9 mouse cellular contexts compared by ENCODE assay signal in genomic region chr1:39253771-39254170, GRCm38 (mm10).
DNase-seq lines count a peak whose midpoint lies in the region; ATAC-seq and TF ChIP-seq lines count a peak whose summit lies in the region.
"Had no signal": no experiment of that assay in that cellular context is flagged by ENCODE, and none has a peak within 500 bp of the region (broad histone marks: within the 10 kb centered on the region; RNA-seq: fewer than 3 reads in every experiment).

No protein-coding gene starts in this region.

- 78% methylated on average over 4 of the region's 4 CpGs for WGBS in liver, adult 2 months
- 60% methylated on average over 4 of the region's 4 CpGs for WGBS in liver, embryonic 12.5 days (ENCODE audit: insufficient replicate concordance)

- H3K4me3 ChIP-seq in liver, adult 2 months (ENCODE audit: insufficient read depth, low read depth, low read length), result no peak overlapping the region
- H3K4me3 ChIP-seq in liver, embryonic 12.5 days, result no peak overlapping the region
- H3K4me3 ChIP-seq in cortical plate, adult 2 months (ENCODE audit: insufficient read depth, low read length), result no peak overlapping the region
- H3K4me3 ChIP-seq: lung, embryonic 15.5 days had no signal

- peak; percentile 73 for TF ChIP-seq CTCF in liver, adult 2 months (IDR thresholded peaks at IDR 0.05; ENCODE audit: low read depth, low read length)
- TF ChIP-seq CTCF in cortical plate, adult 2 months (IDR thresholded peaks at IDR 0.05; ENCODE audit: extremely low read depth, insufficient read depth, low read length), result peak; percentile 35

- DNase-seq in liver, adult 2 months (ENCODE audit: extremely low read depth, low read depth, low spot score), result peak; percentile 14
- DNase-seq in adrenal gland, postnatal 10 days, result peak; percentile 63
- DNase-seq in lung, postnatal 10 days, result peak; percentile 45
- no peak for DNase-seq in left cerebral cortex, postnatal 25 days (ENCODE audit: low spot score in 2 of 2)
- no peak for DNase-seq in spleen, postnatal 14 days (ENCODE audit: low spot score in 2 of 2)

- TF ChIP-seq POLR2A in liver, adult 2 months (IDR thresholded peaks at IDR 0.05; ENCODE audit: extremely low read depth, insufficient read depth, low read length), result no peak
- no peak for TF ChIP-seq POLR2A in cortical plate, adult 2 months (IDR thresholded peaks at IDR 0.05; ENCODE audit: extremely low read depth, insufficient read depth, low read length)

- no peak overlapping the region for H3K9ac ChIP-seq in liver, adult 2 months (ENCODE audit: low read depth, low read length)
- H3K9ac ChIP-seq in liver, embryonic 12.5 days, result no peak overlapping the region
- H3K9ac ChIP-seq: lung, embryonic 15.5 days had no signal

- H3K36me3 ChIP-seq in liver, adult 2 months (ENCODE audit: control insufficient read depth, insufficient read depth, low read length), result no peaks in the 10 kb centered on the region
- no peaks in the 10 kb centered on the region for H3K36me3 ChIP-seq in liver, embryonic 12.5 days
- H3K36me3 ChIP-seq: lung, embryonic 15.5 days had no signal

- no peak overlapping the region for H3K4me2 ChIP-seq in liver, embryonic 12.5 days
- H3K4me2 ChIP-seq: lung, embryonic 15.5 days had no signal

- no peaks in the 10 kb centered on the region for H3K4me1 ChIP-seq in liver, adult 2 months (ENCODE audit: control insufficient read depth, insufficient read depth, low read length)
- no peaks in the 10 kb centered on the region for H3K4me1 ChIP-seq in liver, embryonic 12.5 days
- H3K4me1 ChIP-seq in cortical plate, adult 2 months (ENCODE audit: control insufficient read depth, insufficient read depth, low read length), result peaks cover 2% of the 10 kb centered on the region; the same call in 1 of the 2 replicates
- H3K4me1 ChIP-seq: lung, embryonic 15.5 days had no signal

- ATAC-seq in liver, embryonic 12.5 days, result no peak
- no peak for ATAC-seq in frontal cortex, adult (ENCODE audit: low TSS enrichment)

- intact Hi-C loops in left cerebral cortex, postnatal 25 days (cut with DNase I), result loop anchor here (5.0 kb wide), 1 partner anchor 241 kb away; no protein-coding TSS in a partner anchor

- no peak overlapping the region for H3K27ac ChIP-seq in liver, adult 2 months (replicated peaks; ENCODE audit: insufficient read depth, low read depth, low read length)
- H3K27ac ChIP-seq in liver, embryonic 12.5 days, result no peak overlapping the region
- no peak overlapping the region for H3K27ac ChIP-seq in cortical plate, adult 2 months (ENCODE audit: insufficient read depth, low read length)
- H3K27ac ChIP-seq: lung, embryonic 15.5 days had no signal

- no peaks in the 10 kb centered on the region for H3K27me3 ChIP-seq in liver, adult 2 months (ENCODE audit: control insufficient read depth, insufficient read depth, low read length)
- no peaks in the 10 kb centered on the region for H3K27me3 ChIP-seq in liver, embryonic 12.5 days (replicated peaks)
- H3K27me3 ChIP-seq: lung, embryonic 15.5 days had no signal

- H3K9me3 ChIP-seq in liver, embryonic 12.5 days (replicated peaks), result no peaks in the 10 kb centered on the region
- H3K9me3 ChIP-seq: lung, embryonic 15.5 days had no signal

- no peaks in the 10 kb centered on the region; the same call in 1 of the 2 replicates for H3K79me2 ChIP-seq in liver, adult 2 months (ENCODE audit: control insufficient read depth, insufficient read depth, low read length)

Comparison
In these comparisons a context has a peak if more than half of its experiments do, and no peak if none do; other contexts are left out.
1. DNase-seq: peak in liver, adult 2 months (single experiment), adrenal gland, postnatal 10 days (single experiment) and lung, postnatal 10 days (single experiment); none in left cerebral cortex, postnatal 25 days (0 of 2) and spleen, postnatal 14 days (0 of 2).